Mouse (Mus musculus) C2C12 (cell line): ENCODE results near the gene Siae.

ENCODE experiments used
- CEBPB ChIP-seq: IDR thresholded peaks from one replicate; pipeline ENCODE4 v1.6.1; 2011; ENCODE audit warnings: low read depth, mild to moderate bottlenecking, control low read depth, moderate library complexity
- CTCF ChIP-seq: IDR thresholded peaks from one replicate; pipeline ENCODE4 v1.5.1; 2011; ENCODE audit not compliant: control insufficient read depth, insufficient read depth, insufficient read length

- TF ChIP-seq CTCF (no peak), CEBPB (no peak)
Observed at GRCm38 (mm10) chr9:37614316-37614715, 58.8 kb downstream of the Siae start.
